Mouse (Mus musculus): Measurements from ENCODE around the gene Zc3h7b.
"Not testable (repeated sequence)": the region's sequence is repeated elsewhere in the genome, so short reads cannot be mapped to it uniquely, and the experiment has no call there.

DNA sequence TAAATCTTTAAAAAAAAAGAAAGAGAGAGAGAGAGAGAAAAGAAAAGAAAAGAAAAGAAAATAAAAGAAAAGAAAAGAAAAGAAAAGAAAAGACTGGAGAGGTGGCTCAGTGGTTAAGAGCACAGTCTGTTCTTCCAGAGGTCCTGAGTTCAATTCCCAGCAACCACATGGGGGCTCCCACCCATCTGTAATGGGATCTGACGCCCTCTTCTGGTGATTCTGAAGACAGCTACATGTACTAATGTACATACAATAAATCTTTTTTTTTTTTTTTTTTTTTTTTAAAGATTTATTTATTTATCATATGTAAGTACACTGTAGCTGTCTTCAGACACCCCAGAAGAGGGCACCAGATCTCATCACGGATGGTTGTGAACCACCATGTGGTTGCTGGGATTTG, 2.5 kb upstream of the Zc3h7b start:
- not testable (repeated sequence) for TF ChIP-seq FLI1 (IDR thresholded peaks at IDR 0.05; ENCODE audit: low read length); GATA1 (IDR thresholded peaks at IDR 0.05; ENCODE audit: borderline replicate concordance, low read length)

Data from megakaryocyte, embryonic 14.5 days (primary cell).